Mouse (Mus musculus) 3T3-L1 (cell line): ENCODE data around the gene Ulk4.

Source experiments
- DNase-seq: peaks from one replicate; pipeline ENCODE4 v3.0.0-alpha.2; 2015; ENCODE audit warnings: low read depth, low spot score

Gene Ulk4

GRCm38 (mm10) chr9:121107643-121108042, 169.4 kb downstream of the Ulk4 start:
- peak; percentile 75 for DNase-seq

GRCm38 (mm10) chr9:121107101-121107500, 169.9 kb downstream of the Ulk4 start:
- DNase-seq, result peak; percentile 37

- DNase-seq, result no peak
Observed at GRCm38 (mm10) chr9:121101516-121101915, 175.5 kb downstream of the Ulk4 start.

- DNase-seq, result no peak
Observed at GRCm38 (mm10) chr9:121099453-121099852, 177.5 kb downstream of the Ulk4 start.

- peak; percentile 27 for DNase-seq
Observed at GRCm38 (mm10) chr9:121093760-121094159, 183.2 kb downstream of the Ulk4 start.

GRCm38 (mm10) chr9:121092568-121092967, 184.4 kb downstream of the Ulk4 start:
- DNase-seq, result no peak

GRCm38 (mm10) chr9:121091016-121091735, 185.8 kb downstream of the Ulk4 start:
- DNase-seq, result no peak

- peak; percentile 58 for DNase-seq
Observed at GRCm38 (mm10) chr9:121087661-121088060, 189.3 kb downstream of the Ulk4 start.

GRCm38 (mm10) chr9:121084191-121084590, 192.8 kb downstream of the Ulk4 start:
- no peak for DNase-seq

- DNase-seq, result no peak
Observed at GRCm38 (mm10) chr9:121080834-121081233, 196.2 kb downstream of the Ulk4 start.

GRCm38 (mm10) chr9:121080413-121080812, 196.6 kb downstream of the Ulk4 start:
- no peak for DNase-seq

- DNase-seq, result no peak
Observed at GRCm38 (mm10) chr9:121079388-121080088, 197.5 kb downstream of the Ulk4 start.

GRCm38 (mm10) chr9:121076291-121076690, 200.7 kb downstream of the Ulk4 start:
- no peak for DNase-seq

GRCm38 (mm10) chr9:121075246-121075645, 201.8 kb downstream of the Ulk4 start:
- DNase-seq, result peak; percentile 17

- no peak for DNase-seq
Observed at GRCm38 (mm10) chr9:121074726-121075125, 202.3 kb downstream of the Ulk4 start.

- no peak for DNase-seq
Observed at GRCm38 (mm10) chr9:121072127-121072757, 204.8 kb downstream of the Ulk4 start.

GRCm38 (mm10) chr9:121071461-121072126, 205.4 kb downstream of the Ulk4 start:
- DNase-seq, result no peak

GRCm38 (mm10) chr9:121071050-121071449, 205.9 kb downstream of the Ulk4 start:
- no peak for DNase-seq

GRCm38 (mm10) chr9:121068115-121068514, 208.9 kb downstream of the Ulk4 start:
- no peak for DNase-seq

- no peak for DNase-seq
Observed at GRCm38 (mm10) chr9:121067043-121067442, 210.0 kb downstream of the Ulk4 start.

GRCm38 (mm10) chr9:121065383-121065978, 211.5 kb downstream of the Ulk4 start:
- no peak for DNase-seq
